Mouse (Mus musculus) c-Kit-positive CD71-negative TER-119-negative erythroid progenitor cells, embryonic 14.5 days (primary cell): ENCODE measurements around the gene Dscaml1.

Source experiments
- DNase-seq: peaks from one replicate; pipeline ENCODE4 v3.0.0-alpha.2; 2013; ENCODE audit warnings: low read depth

The Dscaml1 gene

DNA sequence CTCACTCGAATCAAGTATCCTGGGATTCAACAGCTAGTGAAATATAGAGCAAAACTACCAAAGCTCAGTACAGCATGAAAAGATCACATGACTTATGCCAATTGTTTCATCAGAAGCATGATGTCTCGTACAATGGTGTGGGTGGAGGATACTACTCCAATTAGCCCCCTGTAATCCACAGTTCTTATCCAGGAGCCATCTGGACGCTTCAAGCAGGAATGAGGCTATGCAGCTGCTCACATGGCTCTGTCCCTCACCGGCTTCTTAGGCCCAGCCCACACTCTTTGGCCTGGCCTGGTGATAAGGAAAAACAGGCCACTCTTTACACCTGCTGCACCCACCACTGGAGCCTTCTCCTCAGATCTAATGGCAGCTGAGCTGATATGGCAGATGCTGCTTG, 208.6 kb downstream of the Dscaml1 start:
- DNase-seq, result no peak

DNA sequence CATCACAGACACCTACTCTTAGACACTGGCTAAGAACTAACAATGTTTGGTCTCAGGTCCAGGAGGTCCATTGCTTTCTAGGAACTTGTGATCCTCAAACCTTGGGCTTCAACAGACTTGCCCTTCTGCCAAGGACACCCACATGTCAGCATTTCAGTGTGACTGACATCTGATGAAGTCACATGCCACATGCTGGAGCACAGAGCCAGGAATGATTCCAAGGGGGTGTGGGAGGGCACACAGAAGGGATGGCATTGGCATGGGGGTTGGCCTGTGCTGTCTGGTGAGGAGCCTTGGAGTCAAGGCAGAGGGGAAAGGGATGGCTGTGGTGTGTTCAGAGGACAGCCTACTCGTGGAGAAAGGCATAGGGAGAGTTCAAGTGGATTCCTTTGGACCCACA, 210.9 kb downstream of the Dscaml1 start:
- no peak for DNase-seq

DNA sequence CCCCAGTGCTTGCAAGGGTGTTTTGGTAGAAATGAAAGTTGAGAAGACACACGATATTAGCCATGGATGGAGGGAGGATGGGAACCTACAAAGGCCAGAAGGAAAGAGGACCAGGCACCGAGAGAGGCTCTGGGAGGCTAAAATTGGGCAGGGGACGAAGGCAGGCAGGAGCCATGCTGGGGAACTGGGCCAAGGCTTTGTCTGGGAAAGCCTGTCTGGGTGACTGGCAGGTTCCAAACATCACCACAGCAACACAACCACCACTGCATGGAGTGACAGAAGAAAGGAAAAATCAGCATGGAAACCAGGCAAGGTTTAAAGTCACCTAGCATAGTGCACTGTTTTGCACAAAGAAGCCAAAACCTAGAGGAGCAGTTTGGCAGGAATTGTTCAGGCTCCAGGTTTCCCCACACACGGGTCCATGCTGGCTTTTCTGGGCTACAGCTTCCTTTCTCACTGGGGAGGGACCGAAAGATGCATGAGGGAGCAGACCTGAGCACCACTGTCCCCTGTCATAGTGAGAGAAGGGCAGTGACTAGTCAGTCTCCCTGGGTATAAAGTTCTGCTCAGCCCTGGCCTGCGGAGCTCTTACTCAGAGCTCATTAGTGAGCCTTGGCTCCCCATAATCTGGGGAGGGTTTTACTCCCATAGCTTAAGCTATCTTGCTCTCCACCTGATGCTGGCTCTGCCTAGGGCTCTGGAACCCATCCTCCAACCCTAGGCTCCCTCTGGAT, 211.9 kb downstream of the Dscaml1 start:
- no peak for DNase-seq

DNA sequence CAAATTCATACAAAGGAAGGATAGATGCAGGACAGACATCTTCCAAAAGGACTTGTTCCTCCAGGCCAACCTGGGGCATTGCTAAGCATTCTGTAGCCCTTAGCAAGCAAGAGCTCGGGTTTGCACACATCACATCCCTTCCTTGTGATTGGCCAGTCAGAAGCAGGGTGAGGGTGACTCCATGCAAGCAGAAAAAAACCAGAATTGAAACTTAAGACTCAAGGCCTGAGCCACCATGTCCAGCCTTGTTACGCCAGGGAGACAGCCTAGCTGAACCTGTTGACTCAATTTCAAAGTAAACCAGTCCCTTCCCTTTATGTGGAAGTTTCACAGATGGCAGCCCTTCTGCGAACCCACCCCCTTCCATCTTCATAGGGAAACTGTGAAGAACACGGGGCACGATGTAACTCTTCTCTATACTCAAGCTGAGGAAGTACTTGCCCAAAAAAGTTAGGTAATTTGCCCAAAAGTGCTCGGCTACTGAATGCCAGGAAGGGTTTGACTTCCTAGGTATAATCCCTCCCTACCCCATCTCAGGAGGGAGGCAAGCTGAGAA, 218.5 kb downstream of the Dscaml1 start:
- no peak for DNase-seq

DNA sequence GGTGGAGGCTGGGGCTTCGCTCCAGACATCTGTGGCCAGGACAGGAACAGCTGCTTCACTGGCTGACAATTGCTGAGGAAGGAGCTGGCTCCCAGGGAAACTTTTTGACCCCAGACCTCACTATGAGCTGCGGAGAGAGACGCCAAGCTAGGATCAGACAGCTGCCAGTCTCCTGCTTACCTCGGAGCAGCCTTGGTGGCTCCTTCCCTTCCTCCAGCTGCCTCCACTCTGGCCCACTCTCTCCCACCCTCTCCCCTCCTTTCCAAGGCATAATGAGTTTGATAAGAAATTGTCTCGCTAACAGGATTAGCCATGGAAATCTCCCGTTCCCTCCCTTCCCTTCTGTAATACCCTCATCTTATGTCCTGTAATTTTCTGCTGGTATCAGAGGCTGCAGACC, 219.1 kb downstream of the Dscaml1 start:
- DNase-seq, result no peak

DNA sequence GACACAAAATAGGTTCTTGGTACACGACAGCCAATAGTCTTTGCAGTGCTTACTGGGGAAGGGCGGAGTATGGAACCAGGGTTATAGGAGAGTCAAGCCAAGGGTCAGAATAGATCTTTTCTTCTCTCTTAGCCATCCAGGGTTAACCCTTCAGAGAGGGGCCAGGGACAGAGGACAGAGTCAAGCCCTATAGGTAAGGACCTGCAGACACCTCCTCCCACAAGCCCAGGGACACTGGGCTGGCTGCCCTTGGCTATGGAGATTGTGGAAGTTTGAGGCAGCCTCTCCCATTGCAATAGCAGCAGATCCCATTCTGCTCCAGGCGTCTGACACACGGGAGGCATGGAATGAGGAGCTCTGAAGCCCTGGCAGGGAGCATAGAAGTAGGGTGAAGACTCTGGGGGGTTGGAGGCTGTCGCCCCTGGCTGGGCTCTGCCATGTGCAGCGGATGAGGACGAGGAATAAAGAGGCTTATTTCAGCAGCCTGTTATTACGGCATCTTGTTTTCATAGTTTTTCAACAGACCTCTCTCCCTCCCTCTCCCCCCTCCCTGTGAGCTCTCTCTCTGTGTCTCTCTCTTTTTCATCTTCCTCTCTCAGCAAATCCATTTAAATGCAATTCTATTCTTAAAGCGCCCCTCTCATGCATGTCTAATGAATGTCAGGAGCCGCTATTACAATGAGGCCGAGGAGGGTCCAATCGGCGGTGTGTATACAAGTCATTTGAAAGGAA, 224.8 kb downstream of the Dscaml1 start:
- no peak for DNase-seq

DNA sequence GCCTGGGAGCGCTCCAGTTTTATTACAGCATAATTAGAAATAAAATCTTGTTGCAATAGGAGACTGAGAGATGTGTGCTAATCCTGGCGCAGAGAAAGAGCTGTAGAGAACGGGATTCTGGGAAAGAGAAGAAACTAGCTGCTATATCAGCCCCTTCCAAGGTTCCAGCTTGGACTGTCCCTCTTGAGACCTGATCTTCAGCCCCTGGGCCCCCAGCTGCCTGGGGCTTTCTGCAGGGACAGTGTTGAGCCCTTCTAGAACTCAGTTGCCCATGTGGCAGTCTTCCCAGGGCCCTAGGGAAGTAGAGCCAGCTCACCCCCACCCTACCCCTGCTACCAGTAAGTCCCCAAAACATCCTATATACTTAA, 225.4 kb downstream of the Dscaml1 start:
- no peak for DNase-seq

DNA sequence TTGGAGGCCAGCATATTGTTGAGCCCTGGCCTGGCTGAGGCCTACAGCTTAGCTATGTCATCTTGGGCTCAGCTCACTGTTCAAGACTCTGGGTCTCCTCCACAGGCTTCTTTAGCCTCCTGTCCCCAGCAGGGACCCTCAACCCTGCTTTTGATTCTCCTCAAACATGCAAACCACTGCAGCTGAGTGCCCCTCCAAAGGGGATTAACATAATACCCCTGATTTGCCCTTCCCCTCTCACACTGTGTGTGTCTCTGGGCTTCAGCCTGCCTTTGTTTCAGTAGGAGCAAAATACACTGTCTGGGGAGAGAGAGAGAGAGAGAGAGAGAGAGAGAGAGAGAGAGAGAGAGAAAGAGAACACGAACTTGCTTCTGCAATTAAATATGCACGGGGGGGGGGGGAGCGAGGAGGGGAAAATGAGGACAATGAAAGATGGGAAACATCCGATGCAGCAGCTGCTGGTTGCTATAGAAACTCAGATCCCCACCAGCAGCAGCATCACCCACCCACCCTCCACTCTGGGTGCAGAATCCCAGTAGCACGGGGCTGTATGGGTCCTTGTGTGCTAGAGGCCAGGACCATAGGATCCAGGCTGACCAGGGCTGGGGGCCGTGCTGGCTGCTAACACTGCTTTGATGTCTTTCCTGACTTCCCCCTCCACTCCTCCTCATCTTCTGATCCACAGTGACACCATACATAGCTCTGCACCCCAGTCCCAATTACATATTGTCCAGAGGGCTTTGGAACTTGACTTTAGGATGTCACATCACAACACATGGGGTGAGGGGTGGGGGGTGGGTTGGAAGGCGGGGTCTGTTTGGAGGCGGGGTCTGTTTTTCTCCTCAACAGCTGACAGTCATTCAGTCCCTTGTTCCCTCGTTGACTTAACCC, 231.0 kb downstream of the Dscaml1 start:
- no peak for DNase-seq

DNA sequence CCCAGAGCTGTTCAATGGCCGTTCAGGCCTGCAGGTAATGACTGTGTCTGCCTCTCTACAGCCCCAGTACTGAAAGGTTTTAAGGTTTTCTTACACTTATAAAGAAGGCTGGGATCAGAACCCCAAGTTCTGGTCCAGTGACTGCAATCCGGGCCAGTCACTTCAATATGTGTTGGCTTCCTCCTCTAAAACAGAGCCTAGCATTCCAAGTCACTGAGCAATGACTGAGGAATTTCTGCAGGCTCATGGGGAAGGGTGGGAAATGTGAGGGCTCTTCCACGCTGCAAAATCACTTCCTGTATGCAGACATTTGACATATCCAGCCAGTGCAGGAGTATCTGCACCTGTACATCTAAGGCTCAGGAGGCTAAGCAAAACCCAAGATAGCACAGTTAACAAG, 233.8 kb downstream of the Dscaml1 start:
- no peak for DNase-seq

DNA sequence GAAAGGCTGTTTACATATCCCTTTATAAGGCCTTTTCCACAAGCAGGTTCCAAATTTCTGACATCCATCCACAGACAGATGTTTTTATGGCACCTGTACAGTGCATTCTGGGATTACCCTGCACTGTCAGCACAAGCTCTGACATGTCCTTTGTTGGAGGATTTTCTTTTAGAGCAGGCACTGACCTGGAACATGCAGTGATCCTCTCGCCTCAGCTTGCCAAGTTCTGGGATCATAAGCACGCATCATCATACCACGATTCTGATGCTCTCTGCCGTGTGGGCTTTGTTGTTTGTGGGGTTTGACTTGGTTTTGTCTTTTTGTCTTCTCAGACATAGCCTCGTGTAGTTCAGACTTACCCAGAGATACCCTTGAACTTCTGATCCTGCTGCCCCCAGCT, 236.0 kb downstream of the Dscaml1 start:
- no peak for DNase-seq

DNA sequence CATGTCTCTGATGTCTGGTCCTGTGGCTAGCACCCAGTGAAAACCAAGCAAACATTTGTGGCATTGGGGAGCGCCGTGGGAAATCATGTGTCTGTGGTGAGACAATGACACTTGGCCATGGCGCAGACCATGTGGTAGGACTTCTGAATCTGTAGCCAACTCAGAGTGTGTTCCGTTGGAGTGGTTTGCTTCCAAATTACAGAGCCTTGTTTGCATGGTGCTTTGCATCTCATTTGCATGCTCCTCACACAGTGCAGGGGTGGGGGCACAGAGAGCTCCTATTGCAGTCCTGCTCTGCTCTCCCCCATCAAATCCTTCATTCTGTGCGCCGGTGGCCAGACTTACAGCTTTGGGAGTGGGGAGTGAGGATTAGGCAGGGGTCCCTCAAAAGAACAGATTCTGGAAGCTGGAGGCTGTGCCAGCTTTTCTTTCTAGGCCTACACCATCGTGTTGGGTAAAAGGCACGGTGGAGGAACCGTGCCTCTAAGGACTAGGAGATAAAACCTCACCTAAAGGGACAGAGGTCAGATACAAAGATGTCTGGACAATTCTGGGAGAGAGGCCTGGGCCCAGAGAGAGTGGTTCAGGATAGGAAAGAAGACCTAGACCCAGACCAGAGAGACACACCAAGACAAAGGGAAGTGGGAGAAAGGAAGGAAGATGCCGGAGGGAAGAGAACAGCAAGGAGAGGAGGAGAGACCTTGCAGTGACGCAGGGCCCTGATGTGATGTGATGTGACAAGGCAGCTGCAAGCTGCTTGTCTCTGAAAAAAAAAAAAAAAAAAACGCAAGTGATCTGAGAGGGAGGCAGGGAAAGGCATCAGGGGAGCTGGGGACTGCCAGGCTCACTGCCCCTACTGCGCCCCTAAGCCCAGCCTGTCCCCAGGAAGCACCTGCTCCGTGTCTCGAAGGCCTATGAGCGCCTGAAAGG, 237.2 kb downstream of the Dscaml1 start:
- no peak for DNase-seq

DNA sequence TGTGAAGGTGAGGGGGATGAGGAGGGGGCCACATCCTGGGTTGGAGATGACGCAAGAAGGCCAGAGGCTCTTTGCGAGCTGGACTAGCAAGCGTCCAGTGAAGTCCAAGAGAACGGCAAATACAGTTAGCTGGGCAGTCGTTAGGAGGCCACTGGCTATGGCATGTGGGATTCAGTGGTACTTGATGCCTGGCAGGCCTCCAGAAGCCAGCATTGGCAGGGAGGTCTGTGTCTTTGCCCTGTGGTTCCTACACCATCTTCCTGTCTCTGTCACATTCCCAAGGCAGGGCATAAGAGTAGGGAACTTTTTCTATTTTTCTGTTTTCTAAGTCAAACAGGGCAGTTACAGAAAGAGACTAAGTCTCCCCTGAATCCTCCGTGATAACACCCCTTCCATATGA, 237.9 kb downstream of the Dscaml1 start:
- DNase-seq, result no peak

DNA sequence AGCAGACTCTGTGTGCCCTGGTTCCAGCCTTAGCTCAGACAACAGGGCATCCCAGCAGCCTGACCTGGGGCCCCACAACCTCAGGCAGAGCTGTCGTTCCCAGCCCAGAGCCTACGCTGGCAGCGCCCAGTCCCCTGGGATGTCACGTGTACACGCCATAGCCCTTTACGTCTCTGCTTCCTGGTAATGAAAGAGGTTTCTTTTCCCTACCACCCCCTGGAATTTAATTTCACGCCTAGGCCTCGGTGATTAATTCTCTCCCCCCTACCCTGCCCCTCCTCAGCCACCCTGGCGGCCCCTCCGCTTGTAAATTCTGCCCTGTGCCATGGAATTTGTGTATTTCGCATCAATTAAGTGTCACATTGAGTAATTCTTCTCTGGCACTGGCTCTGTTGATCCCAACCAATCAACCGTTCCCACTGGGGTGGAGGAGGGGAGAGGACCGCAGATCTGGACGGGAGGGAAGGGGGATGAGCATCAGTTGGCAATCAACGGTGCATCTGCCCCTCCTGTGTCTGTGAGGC, 238.5 kb downstream of the Dscaml1 start:
- no peak for DNase-seq

DNA sequence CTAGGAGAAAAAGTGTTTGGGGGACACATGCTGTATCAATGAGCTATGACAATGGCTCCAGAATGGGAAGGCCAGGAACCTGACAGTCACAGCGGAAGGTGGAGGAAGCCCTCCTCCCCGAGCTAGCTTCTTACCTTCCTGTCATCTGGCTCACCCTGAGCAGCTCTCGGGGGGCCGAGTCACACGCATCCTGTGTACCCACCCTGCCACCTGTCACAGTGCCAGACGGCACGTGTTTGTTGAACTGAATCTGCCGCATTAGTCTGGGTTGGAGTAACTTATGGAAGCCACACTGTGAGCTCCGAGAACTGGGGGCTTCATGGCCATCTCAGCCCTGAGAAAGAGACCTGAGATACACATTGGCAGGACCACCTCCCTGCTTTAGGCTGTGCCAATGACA, 249.5 kb downstream of the Dscaml1 start:
- DNase-seq, result no peak

DNA sequence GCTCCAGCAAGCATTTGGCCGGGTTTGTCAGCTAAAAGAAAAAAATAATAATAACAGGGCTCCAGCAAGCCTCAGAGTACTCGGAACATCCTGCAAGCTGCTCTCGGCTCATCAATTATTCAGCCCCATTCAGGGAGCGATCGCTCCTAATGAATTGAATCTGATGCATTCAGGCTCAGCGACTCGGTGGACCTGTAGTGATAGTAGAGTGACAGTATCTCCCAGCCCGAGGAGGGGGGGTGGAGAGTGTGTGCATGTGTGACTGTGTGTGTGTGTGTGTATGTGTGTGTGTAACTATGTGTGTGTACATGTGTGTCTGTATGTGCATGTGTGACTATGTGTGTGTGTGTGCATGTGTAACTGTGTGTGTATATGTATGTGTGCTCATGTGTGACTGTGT, 250.2 kb downstream of the Dscaml1 start:
- DNase-seq, result no peak

DNA sequence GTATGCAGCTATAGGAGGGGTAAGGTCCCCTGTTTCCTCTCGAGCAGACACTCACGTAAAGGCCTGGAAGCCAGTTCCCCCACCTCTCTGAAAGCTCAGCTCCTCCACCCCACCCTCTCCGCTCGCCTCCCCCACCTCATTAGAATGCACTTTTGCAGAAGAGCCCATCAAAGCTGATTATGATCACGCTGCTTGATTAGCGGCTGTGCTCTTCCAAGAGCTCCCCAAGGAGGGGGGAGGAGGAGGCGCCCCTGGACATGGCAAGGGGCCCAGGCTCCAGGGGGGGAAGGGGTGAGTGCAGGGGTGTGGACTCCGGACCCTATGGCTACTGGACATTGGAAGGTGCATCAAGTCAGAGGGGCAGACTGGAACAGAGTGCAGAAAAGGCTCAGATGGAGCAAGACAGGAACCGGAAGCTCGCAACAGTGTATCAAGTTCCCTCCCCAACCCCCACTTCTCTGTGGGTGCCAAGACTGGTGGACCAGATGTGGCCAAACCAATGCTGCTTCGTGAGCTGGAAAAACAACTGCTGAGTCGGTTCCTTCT, 250.9 kb downstream of the Dscaml1 start:
- no peak for DNase-seq

DNA sequence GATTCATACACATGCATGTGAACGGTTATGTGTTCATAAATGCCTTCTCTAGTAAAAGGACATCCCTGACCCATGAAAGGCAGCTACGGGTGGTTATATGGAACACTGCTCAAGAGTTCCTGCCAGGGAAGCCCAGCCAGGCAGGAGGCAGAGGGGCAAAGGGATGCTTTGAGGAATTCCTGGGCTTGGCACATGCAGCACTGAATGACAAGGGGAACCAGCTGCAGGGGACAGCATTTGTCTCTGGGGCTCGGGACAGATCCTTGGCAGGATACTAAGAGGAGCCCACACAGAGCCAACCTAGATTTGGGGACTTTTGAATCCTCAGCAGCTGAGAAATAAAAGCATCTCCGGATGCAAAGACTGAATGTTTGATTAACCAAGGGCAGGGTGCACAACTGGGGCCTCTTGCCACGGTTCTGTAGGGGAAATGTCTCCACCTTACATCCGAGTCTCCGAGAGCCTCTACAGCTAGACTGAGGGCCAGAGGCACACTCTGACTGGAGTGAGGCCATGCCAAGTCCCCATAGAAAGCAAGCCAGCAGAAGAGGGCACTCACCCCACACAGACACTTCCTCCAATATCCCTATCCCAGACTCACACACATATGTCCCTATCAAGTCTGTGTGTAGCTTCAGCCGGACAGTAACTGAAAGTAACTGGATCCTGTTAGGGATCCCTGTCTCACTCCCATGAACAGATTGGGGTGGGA, 251.7 kb downstream of the Dscaml1 start:
- DNase-seq, result no peak

DNA sequence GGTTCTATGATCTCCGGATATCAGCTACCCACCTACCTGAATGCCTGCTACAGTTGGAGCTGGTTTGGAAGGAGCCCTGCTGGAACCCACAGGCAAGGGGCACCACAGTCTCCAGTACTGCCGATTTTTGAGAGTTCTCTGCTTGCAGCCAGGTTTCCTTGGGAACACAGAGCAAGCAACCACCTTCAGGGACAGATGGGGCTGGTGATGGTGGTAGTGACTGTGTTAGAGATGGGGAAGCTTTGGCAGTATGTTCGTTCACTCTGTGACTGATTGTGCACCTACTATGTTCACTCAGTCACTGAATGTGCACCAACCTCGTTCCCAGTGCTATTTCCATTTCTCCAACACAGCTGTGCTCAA, 252.2 kb downstream of the Dscaml1 start:
- DNase-seq, result no peak

DNA sequence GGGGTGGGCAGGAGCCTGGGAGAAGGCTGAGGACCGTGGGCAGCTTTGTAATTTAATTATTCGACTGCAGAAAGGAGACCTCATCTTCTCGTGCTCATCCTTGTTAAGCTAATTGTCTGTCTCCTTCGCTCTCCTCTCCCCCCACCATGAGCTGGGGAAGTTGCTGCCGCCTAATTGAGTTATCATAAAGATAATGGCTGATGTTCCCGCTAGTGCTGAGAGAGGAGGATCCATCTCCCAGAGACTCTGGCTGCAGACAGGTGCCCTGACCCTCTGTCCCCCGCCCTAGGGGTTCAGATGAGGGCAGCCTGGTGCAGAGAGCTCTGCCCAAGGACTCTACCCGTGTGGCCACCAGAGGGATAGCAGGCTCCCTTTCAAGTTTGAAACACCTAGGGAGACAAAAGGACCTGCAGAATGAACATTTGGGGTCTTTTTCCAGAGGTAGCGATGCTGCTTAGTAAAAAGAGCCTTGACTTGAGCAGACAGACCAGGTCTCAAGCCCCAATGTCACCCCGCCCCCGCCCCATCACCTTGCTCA, 256.1 kb downstream of the Dscaml1 start:
- no peak for DNase-seq
